Mouse (Mus musculus) heart, postnatal 0 days (tissue): ENCODE data around the gene Ppp4r3b.

Experiments
- CTCF ChIP-seq: IDR thresholded peaks from 2 replicates; pipeline ENCODE4 v1.5.1; 2016; ENCODE audit warnings: antibody characterized with exemption, control low read depth, low read depth
- EP300 ChIP-seq: IDR thresholded peaks from 2 replicates; pipeline ENCODE4 v1.6.1; 2016; ENCODE audit warnings: antibody characterized with exemption, low read depth

DNA sequence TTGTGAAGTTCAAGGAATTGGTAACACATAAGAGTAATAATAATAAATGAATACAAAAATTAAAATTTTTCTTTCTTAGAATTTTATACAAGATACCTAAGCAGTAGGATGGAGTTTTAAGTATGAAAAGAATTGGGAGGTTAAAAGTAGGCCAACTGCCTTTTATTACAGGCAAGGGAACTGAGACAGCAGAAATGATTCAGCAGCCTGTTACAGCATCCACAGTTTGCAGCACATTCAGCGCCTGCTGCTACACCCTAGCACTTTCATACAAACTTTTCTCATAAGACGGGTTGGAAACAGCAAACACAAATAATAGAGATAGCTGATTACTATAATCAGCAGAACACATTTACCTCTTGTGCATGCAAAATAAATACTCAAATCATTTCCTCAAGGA lies 37.1 kb downstream of the Ppp4r3b start:
- TF ChIP-seq CTCF, result no peak
- TF ChIP-seq EP300, result no peak
